Mouse (Mus musculus) lung, adult 18-20 months (tissue): ENCODE measurements around the gene Olfr1254.

ENCODE experiments used
- DNase-seq, 2 experiments: peaks; one replicate each; pipeline ENCODE4 v3.0.0; 2022; ENCODE audit warnings: mixed read lengths in 2 of 2

Olfr1254 gene

DNA sequence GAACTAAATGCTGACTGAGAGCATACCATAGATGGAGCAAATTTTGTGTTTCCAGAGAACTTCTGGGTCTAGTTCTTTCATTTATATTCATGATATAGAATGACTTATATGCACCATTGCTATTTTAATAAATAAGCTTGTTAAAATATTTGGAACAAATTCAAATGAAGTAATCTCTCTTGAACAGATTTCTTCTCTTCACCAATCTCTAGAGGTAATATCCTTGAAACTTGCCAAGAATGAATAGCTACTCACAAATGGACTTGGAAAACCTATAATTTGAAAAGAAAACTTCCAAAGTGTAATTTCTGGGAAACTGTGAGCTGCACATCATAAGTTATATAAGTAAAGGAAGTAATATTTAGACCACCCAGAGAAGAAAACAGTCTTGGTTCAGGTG, at the start of gene Olfr1254:
Gene Olfr1254, minus strand, starts transcription at position 101 of the 400 bp plus-strand sequence.
- DNase-seq = no peak

GRCm38 (mm10) chr2:89841455-89841854, 48.0 kb upstream of the Olfr1254 start, which contains the start of gene Olfr1256:
Gene Olfr1256, minus strand, starts transcription at chr2:89841555.
- no peak for DNase-seq

- DNase-seq = no peak
These were observed 26.8 kb upstream of the Olfr1254 start for GRCm38 (mm10) chr2:89820216-89820615.

DNA sequence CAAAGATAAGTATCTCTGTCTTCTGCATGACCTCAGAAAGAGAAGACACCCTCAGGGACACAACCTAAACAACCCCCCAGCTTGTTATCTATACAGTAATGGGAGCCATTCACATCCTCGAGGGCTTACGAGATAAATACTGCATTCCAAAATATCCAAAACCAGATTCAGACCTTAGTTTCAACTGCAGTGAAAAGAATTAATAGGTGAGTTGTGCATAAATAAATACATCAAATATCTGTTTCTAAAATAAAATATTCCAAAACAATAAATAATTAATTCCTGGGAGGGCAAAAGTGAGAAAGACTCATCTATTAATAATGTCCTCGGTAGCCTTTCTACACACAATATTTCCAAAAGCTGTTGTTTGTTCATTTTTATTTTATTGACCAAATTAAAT, 18.3 kb upstream of the Olfr1254 start, which contains the start of gene Olfr1255:
Gene Olfr1255, plus strand, starts transcription at position 301 of the 400 bp plus-strand sequence.
- no peak for DNase-seq

DNA sequence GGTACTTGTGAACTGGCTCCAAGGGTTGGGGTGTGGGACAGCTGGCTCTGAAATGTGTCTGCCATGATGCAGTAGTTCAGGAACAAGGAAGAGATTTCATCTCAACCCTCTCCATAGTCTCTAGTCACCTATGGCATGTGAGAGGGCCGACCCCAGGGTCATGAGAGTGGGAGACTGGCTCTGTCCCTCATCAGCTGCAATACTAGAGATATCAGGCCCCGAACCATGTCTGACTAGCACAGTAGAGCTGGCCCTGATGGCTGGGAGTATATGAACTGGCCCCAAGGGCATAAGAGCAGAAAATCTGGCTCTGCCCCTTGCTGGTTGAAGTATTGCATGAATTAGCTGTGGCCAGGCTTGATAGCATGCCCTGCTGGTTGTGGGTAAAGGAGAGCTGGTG, 17.3 kb upstream of the Olfr1254 start:
- no peak for DNase-seq

DNA sequence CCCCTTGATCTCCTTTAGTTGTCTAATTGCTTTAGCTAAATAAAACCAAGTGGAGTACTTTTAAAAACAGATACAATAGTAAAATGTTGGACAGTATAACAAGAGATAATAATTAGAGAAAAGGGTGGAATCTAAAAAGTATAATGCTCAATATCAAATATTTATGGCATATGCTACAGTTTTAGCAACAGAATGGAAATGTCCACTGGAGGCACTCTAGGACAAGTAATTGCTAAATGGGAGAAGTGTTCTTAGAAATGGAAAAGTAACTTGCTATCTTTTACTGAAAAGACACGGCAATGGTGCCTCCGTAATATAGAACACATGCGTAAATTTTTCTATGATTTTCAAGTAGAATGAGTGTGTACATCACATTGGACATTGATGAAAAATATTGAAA, 6.2 kb upstream of the Olfr1254 start:
- DNase-seq = no peak

GRCm38 (mm10) chr2:89756990-89757389, 36.4 kb downstream of the Olfr1254 start, which contains the start of gene Olfr1253:
Gene Olfr1253, minus strand, starts transcription at chr2:89757090.
- DNase-seq = no peak
